Mouse (Mus musculus) liver, postnatal 0 days (tissue): ENCODE data around the gene Rgl2.

Source experiments
- CTCF ChIP-seq: sonication (generic); IDR thresholded peaks from 2 replicates; pipeline ENCODE4 v1.5.1; 2016; ENCODE audit warnings: antibody characterized with exemption, low read depth
- EP300 ChIP-seq: IDR thresholded peaks from 2 replicates; pipeline ENCODE4 v1.6.1; 2016; ENCODE audit warnings: antibody characterized with exemption, low read depth, mild to moderate bottlenecking

DNA sequence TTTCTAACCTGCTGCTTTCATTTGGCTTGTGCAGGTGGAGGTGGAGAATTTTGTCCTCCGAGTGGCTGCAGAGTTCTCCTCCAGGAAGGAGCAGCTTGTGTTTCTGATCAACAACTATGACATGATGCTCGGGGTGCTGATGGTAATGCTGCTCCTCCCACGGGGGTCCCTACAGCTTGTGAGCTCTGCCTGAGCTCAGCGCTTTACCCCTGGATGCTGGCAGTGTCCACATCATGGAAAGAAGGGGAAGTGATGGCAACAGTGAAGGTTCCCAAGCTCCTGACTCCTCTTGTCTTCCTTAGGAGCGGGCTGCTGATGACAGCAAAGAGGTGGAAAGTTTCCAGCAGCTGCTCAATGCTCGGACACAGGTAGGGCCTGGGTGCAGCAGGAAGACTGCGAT is 33.5 kb downstream of the Rgl2 start:
- TF ChIP-seq CTCF (no peak), EP300 (no peak)
